Mouse (Mus musculus) urinary bladder, postnatal 10 days (tissue): ENCODE measurements around the gene Olfr881.

Experiments
- DNase-seq: peaks from one replicate; pipeline ENCODE4 v3.0.0; 2022; ENCODE audit warnings: low spot score

Olfr881 gene

DNA sequence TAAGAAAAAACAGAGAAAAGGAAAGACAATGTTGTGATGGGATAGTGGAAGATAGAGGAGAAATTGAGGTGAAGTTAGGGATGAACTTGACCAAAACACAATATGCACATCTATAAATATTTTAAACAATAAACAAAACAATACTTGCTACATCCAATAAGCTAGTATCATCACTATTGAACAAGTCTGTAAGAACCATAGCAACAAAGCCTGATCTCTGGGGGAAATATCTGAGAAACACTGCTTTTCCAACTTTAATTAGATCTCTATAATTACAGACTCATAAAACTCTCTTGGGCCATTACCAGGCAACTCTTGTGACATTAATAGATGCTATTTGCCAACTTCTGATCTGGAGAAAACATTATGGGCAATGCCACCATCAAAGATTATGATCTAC lies at the start of gene Olfr881:
Gene Olfr881, plus strand, starts transcription at position 301 of the 400 bp plus-strand sequence.
- no peak for DNase-seq

DNA sequence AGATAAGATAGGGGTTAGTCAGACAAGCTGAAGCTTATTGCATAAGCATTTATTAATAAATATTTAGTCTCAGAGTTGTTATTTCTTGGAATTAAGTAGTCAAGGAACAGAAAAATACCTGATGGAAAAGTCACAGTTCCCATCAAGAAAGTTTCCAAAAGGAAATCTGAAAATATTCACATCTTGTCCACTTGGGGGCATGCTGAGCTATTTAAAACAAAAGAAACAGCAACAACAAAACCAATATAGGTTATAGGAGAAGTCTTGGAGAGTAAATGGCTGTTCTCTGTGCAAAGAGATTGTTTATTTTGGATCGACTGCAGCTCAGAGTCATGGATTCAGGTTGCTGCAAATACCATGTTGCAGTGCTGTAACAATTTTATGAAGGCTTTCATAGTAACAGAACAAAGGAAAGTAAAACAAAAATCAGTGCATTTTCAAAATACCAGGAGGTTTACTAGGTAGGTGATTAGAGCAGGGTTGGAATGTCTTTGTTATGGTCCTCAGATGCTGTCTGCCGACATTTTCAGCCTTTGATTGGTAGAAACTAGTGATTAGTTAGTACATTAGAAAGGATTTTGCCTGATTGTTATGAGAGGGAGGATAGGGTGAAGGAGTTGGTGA lies 7.1 kb downstream of the Olfr881 start:
- no peak for DNase-seq

DNA sequence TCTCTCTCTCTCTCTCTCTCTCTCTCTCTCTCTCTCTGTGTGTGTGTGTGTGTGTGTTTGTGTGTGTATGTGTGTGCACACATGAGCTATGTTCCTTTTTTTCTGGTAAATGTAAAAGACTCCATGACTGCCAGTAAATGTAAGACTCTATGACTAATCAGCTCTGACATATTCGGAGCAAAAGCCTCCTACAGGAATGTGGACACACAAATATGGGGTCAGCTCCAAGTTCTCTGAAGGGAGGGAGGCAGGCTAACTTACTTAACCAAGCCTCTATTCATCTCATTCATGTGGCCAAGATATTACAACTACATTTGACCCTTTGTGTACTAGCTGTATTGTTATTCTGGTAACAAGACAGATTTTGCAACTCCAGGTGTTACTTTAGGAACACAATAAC lies 8.4 kb downstream of the Olfr881 start:
- DNase-seq = no peak

DNA sequence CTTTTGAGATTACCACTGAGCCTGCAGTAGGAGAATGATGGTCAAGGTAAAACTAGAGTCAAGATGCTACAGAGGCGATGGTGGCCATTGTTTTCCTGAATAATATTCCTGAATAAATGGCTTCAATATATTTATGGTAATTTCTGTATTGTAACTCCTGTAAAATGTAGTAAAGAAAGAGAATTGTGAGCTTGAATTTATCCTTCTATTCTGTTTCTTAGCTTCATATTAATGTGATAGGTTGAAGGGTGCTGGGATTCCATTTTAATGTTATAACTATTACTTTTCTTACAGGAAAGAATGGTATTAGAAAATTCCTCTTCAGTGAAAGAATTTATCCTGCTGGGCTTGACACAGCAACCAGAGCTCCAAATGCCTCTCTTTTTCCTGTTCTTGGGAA lies 33.9 kb downstream of the Olfr881 start, which contains the start of gene Olfr883:
Gene Olfr883, plus strand, starts transcription at position 301 of the 400 bp plus-strand sequence.
- no peak for DNase-seq
